Mouse (Mus musculus): ENCODE measurements around the gene Plppr3. TPM values are rescaled to one million over a fixed set of nuclear protein-coding genes. Genes with fewer than 3 reads are reported as not detected.
A peak's percentile ranks its signal among the peaks of the same experiment; 100 is the strongest.

Plppr3 gene
- polyA plus RNA-seq, 1 experiment from 2014 or later: 5.8 TPM

DNA sequence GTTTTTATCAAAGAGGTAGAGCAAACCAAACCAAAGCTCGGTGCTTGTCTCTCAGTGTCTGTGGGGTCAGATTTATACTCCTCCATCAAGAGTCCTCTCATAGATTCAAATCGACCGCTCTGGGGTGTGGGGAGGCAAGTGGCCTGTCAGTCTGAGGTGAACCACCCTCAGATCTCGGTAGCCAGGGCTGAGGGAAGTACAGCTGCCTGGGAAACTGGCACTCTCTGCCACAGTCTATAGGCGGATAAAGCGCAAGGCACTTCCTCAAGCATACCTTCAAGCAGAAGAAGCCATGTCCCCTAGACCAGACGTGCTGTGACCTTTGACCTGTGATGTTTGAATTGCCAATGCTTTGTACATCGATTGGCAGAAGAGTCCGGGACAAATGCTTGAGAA, 41.6 kb downstream of the Plppr3 start:
- no peaks in the 10 kb centered on the region for H3K36me3 ChIP-seq (replicated peaks)
- ATAC-seq (ENCODE audit: insufficient read depth): no peak
- H3K9ac ChIP-seq: no peak overlapping the region
- H3K4me2 ChIP-seq: no peak overlapping the region
- H3K27ac ChIP-seq (replicated peaks): no peak overlapping the region
- no peak overlapping the region for H3K4me3 ChIP-seq (replicated peaks)
- H3K4me1 ChIP-seq (replicated peaks): no peaks in the 10 kb centered on the region
- H3K9me3 ChIP-seq (replicated peaks): no peaks in the 10 kb centered on the region
- 47% methylated on average over 9 of the region's 9 CpGs for WGBS (ENCODE audit: insufficient replicate concordance)
- H3K27me3 ChIP-seq: no peaks in the 10 kb centered on the region; the same call in 1 of the 2 replicates

DNA sequence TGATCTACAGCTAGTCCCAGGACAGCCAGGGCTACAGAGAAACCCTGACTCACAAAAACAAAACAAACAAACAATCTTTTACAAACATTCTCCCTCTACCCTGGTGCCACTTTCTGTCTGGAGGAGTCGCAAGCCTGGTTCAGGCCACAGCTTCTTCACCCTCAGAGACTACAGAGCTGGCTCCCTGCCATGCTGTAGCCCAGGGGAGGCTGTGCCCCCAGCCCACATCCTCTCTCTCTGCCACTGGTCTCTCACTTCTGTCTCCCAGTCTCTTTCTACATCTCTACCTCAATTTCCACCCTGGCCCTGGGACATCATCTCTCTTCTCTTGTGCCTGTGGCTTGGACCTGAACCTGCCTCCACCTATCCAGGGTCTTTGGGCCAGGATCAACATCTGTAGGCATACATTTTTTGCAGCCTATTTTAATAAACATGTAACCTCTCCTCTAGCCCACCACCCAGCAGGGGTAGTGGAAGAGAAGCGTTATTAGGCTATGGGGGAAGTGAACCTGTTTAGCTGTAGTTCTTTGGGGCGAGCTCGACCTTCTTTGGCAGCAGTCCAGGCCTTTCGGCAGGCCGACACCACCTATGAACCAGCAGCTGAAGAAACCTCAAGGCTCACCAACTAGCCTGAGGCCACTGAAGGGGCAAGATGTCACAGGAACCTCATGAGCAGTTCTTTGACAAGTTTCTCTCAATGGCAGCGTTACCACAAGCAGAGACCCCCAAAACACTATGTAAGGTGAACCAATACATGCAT, 42.2 kb downstream of the Plppr3 start:
- H3K4me2 ChIP-seq: no peak overlapping the region
- ATAC-seq (ENCODE audit: insufficient read depth): no peak
- no peak overlapping the region for H3K4me3 ChIP-seq (replicated peaks)
- no peak overlapping the region for H3K9ac ChIP-seq
- no peak overlapping the region for H3K27ac ChIP-seq (replicated peaks)
- H3K36me3 ChIP-seq (replicated peaks): no peaks in the 10 kb centered on the region
- no peaks in the 10 kb centered on the region for H3K4me1 ChIP-seq (replicated peaks)
- H3K27me3 ChIP-seq: no peaks in the 10 kb centered on the region; the same call in 1 of the 2 replicates
- H3K9me3 ChIP-seq (replicated peaks): no peaks in the 10 kb centered on the region
- WGBS (ENCODE audit: insufficient replicate concordance): 48% methylated on average over 7 of the region's 7 CpGs

- WGBS (ENCODE audit: insufficient replicate concordance): 57% methylated on average over 3 of the region's 3 CpGs
- no peak overlapping the region for H3K4me2 ChIP-seq
- no peaks in the 10 kb centered on the region for H3K9me3 ChIP-seq (replicated peaks)
- H3K27ac ChIP-seq (replicated peaks): no peak overlapping the region
- H3K9ac ChIP-seq: no peak overlapping the region
- H3K36me3 ChIP-seq (replicated peaks): no peaks in the 10 kb centered on the region
- no peaks in the 10 kb centered on the region for H3K4me1 ChIP-seq (replicated peaks)
- H3K4me3 ChIP-seq (replicated peaks): no peak overlapping the region
- ATAC-seq (ENCODE audit: insufficient read depth): no peak
- no peaks in the 10 kb centered on the region; the same call in 1 of the 2 replicates for H3K27me3 ChIP-seq
These were observed 42.9 kb downstream of the Plppr3 start for GRCm38 (mm10) chr10:79831583-79831982.

- no peak overlapping the region for H3K27ac ChIP-seq (replicated peaks)
- H3K36me3 ChIP-seq (replicated peaks): no peaks in the 10 kb centered on the region
- peaks cover 24% of the 10 kb centered on the region for H3K4me1 ChIP-seq (replicated peaks)
- no peaks in the 10 kb centered on the region for H3K9me3 ChIP-seq (replicated peaks)
- no peak overlapping the region for H3K9ac ChIP-seq
- 24% methylated on average over 6 of the region's 6 CpGs for WGBS (ENCODE audit: insufficient replicate concordance)
- H3K4me2 ChIP-seq: peak overlapping the region; percentile 36; the same call in 1 of the 2 replicates
- no peak overlapping the region for H3K4me3 ChIP-seq (replicated peaks)
- no peak for ATAC-seq (ENCODE audit: insufficient read depth)
- no peaks in the 10 kb centered on the region for H3K27me3 ChIP-seq
These were observed 50.0 kb downstream of the Plppr3 start for GRCm38 (mm10) chr10:79824413-79824812.

GRCm38 (mm10) chr10:79823011-79823410, 51.4 kb downstream of the Plppr3 start:
- 52% methylated on average over 6 of the region's 6 CpGs for WGBS (ENCODE audit: insufficient replicate concordance)
- Histone ChIP-seq H3K4me3 (replicated peaks) (no peak overlapping the region), H3K27ac (replicated peaks) (no peak overlapping the region), H3K4me1 (replicated peaks) (peaks cover 24% of the 10 kb centered on the region), H3K9me3 (replicated peaks) (no peaks in the 10 kb centered on the region), H3K4me2 (no peak overlapping the region), H3K9ac (no peak overlapping the region), H3K27me3 (no peaks in the 10 kb centered on the region), H3K36me3 (replicated peaks) (no peaks in the 10 kb centered on the region)
- ATAC-seq (ENCODE audit: insufficient read depth): no peak

- Histone ChIP-seq H3K9me3 (replicated peaks) (no peaks in the 10 kb centered on the region), H3K27ac (replicated peaks) (no peak overlapping the region), H3K9ac (no peak overlapping the region)
These were observed 52.1 kb downstream of the Plppr3 start for GRCm38 (mm10) chr10:79822372-79822771.

DNA sequence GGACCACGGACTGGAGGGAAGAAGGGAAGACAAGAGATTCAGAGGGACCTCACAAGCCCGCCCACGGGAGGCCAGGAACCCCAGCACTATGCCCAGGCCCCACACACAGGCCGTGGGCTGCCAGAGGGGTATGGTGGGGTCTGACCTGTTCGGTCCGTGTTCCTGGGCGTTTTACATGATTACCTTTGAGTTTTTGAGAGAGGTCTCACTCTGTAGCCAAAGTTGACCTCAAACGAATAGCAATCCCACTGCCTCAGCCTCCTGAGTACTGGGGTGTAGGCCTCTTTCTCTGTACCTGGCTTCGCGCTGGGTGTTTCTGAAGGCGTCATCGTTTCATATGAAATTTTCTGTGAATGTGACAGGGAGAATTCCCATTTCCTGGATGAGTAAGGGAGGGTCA, 52.7 kb downstream of the Plppr3 start:
- Histone ChIP-seq H3K4me2 (no peak overlapping the region), H3K27ac (replicated peaks) (no peak overlapping the region), H3K9me3 (replicated peaks) (no peaks in the 10 kb centered on the region), H3K36me3 (replicated peaks) (no peaks in the 10 kb centered on the region), H3K9ac (no peak overlapping the region), H3K4me1 (replicated peaks) (peaks cover 24% of the 10 kb centered on the region), H3K27me3 (no peaks in the 10 kb centered on the region), H3K4me3 (replicated peaks) (no peak overlapping the region)
- WGBS (ENCODE audit: insufficient replicate concordance): 74% methylated on average over 12 of the region's 12 CpGs
- no peak for ATAC-seq (ENCODE audit: insufficient read depth)

More at GRCm38 (mm10) chr10:79822372-79822771, 52.1 kb downstream of the Plppr3 start:
- no peaks in the 10 kb centered on the region for H3K36me3 ChIP-seq (replicated peaks)
- no peak for ATAC-seq (ENCODE audit: insufficient read depth)
- H3K4me3 ChIP-seq (replicated peaks): no peak overlapping the region
- WGBS (ENCODE audit: insufficient replicate concordance): 61% methylated on average over 17 of the region's 17 CpGs
- H3K4me2 ChIP-seq: peak overlapping the region; percentile 23; the same call in 1 of the 2 replicates
- H3K27me3 ChIP-seq: no peaks in the 10 kb centered on the region
- H3K4me1 ChIP-seq (replicated peaks): peaks cover 24% of the 10 kb centered on the region

GRCm38 (mm10) chr10:79820782-79821181, 53.7 kb downstream of the Plppr3 start, which contains the start of gene Misp:
Gene Misp (plus strand): TSS chr10:79820989.
- peaks cover 24% of the 10 kb centered on the region for H3K4me1 ChIP-seq (replicated peaks)
- no peaks in the 10 kb centered on the region for H3K27me3 ChIP-seq
- no peaks in the 10 kb centered on the region for H3K9me3 ChIP-seq (replicated peaks)
- H3K36me3 ChIP-seq (replicated peaks): no peaks in the 10 kb centered on the region
- no peak within 1 kb of the TSS for H3K27ac ChIP-seq (replicated peaks)
- H3K4me2 ChIP-seq: no peak within 1 kb of the TSS
- no peak within 1 kb of the TSS for H3K9ac ChIP-seq
- WGBS (ENCODE audit: insufficient replicate concordance): 57% methylated on average over 11 of the region's 11 CpGs
- no peak for ATAC-seq (ENCODE audit: insufficient read depth)
- H3K4me3 ChIP-seq (replicated peaks): no peak within 1 kb of the TSS

DNA sequence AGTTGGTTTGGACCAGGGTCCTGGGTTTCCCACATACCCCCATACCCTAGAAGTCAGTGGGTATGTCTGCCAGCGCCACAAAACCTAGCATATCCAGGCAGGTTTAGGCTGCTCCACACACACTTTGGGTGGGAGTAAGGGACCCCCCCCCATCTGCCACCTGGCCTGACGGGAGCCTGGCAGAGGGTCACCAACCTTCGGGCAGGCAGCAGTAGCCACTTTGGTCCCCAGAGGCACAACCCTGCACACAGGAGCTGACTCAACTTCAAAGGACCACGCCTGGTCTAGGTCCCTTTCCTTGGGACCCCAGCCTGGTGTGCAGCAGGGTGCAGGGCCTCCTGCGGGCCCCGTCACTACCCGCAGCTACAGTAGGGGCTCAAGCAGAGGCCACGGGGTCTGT, 54.2 kb downstream of the Plppr3 start:
- ATAC-seq (ENCODE audit: insufficient read depth): no peak
- Histone ChIP-seq H3K4me3 (replicated peaks) (no peak overlapping the region), H3K27ac (replicated peaks) (no peak overlapping the region), H3K4me1 (replicated peaks) (peaks cover 24% of the 10 kb centered on the region), H3K4me2 (no peak overlapping the region), H3K27me3 (no peaks in the 10 kb centered on the region), H3K9me3 (replicated peaks) (no peaks in the 10 kb centered on the region), H3K36me3 (replicated peaks) (no peaks in the 10 kb centered on the region), H3K9ac (no peak overlapping the region)
- 70% methylated on average over 8 of the region's 8 CpGs for WGBS (ENCODE audit: insufficient replicate concordance)

- WGBS (ENCODE audit: insufficient replicate concordance): 79% methylated on average over 17 of the region's 17 CpGs
- H3K4me3 ChIP-seq (replicated peaks): no peak overlapping the region
These were observed 54.8 kb downstream of the Plppr3 start for GRCm38 (mm10) chr10:79819606-79820005.

GRCm38 (mm10) chr10:79818225-79818624, 56.2 kb downstream of the Plppr3 start:
- Histone ChIP-seq H3K27ac (replicated peaks) (no peak overlapping the region), H3K4me3 (replicated peaks) (no peak overlapping the region), H3K27me3 (no peaks in the 10 kb centered on the region), H3K9ac (no peak overlapping the region), H3K4me2 (no peak overlapping the region), H3K36me3 (replicated peaks) (no peaks in the 10 kb centered on the region), H3K9me3 (replicated peaks) (no peaks in the 10 kb centered on the region), H3K4me1 (replicated peaks) (peaks cover 11% of the 10 kb centered on the region)
- 43% methylated on average over 4 of the region's 4 CpGs for whole genome bisulfite sequencing (ENCODE audit: insufficient replicate concordance)
- no peak for ATAC-seq (ENCODE audit: insufficient read depth)

More at GRCm38 (mm10) chr10:79819606-79820005, 54.8 kb downstream of the Plppr3 start:
- H3K9me3 ChIP-seq (replicated peaks): no peaks in the 10 kb centered on the region
- H3K4me1 ChIP-seq (replicated peaks): peaks cover 21% of the 10 kb centered on the region
- no peak for ATAC-seq (ENCODE audit: insufficient read depth)
- no peak overlapping the region for H3K9ac ChIP-seq
- H3K27me3 ChIP-seq: no peaks in the 10 kb centered on the region
- no peak overlapping the region for H3K27ac ChIP-seq (replicated peaks)
- no peaks in the 10 kb centered on the region for H3K36me3 ChIP-seq (replicated peaks)
- H3K4me2 ChIP-seq: no peak overlapping the region

Data from liver, embryonic 15.5 days (tissue).